Mouse (Mus musculus): ENCODE data around the gene Krtap29-1.
A peak's percentile ranks its signal among the peaks of the same experiment; 100 is the strongest.

Krtap29-1 gene

DNA sequence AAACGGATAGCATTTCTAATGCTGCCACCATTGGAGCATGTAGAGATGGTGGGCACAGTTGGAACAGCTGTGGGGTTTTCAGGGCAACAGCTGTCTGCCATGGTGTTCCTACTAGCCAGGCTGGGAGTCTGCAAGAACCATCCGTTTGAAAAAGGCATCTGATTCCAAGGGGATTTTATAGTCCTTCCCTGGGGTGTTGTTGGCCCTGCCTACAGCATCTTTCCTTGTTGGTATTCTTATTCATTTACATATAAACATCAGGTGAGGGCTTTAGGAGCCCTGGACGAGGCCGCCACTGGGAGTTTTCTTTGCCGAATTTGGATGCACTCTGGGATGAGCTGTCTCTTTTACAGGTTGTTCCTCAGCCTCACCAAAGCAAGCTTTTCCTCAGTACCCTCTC, at the start of gene Krtap29-1:
TSS of gene Krtap29-1 (minus strand) at position 101 of the 400 bp plus-strand sequence.
- DNase-seq (ENCODE audit: low spot score) = no peak

- DNase-seq (ENCODE audit: low spot score) = no peak
These were observed 42.6 kb upstream of the Krtap29-1 start for GRCm38 (mm10) chr11:100021438-100021837.

DNA sequence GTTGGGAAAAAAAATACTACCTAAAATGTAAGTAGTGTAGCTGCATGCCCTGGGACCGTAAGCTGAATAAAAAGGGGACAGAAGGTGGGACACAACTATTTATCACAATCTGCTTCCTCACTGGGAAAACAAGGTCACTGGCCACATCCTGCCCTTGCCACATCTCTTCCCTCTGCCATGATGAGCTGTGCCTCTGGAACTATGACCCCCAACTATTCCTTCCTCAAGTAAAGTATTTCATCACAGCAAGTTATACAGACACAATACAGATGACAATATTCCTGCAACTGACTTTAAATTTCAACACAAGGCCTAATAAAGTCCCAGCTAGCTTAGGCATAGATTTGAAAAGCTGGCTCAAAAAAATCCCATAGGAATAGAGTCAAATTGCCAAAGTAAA, 40.6 kb upstream of the Krtap29-1 start:
- DNase-seq (ENCODE audit: low spot score) = no peak

- no peak for DNase-seq (ENCODE audit: low spot score)
These were observed 37.3 kb upstream of the Krtap29-1 start, which contains the start of gene Krt33a for GRCm38 (mm10) chr11:100016112-100016511. Gene Krt33a, minus strand, starts transcription at chr11:100016212.

DNA sequence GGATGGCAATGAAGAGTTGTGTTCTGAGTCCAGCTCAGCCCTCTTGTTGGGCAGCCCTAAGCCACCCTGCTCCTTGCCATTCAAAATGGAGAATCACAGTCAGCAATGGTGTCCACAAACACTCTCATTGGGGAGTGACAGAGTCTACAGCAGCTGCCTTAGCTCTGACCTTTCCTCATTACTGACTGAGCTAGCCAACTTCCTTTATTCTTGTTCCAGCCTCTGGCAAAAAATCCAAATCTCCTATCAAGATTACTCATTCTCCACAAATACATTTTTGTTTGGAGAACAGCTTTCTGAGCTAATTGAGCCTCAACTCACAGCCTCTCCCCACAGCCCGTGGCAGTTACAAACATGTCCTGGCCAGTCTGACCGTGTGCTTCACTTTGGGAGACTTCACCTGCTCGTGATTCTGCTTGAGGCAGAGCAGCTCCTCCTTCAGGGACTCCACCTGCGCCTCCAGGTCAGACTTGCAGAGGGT, 34.9 kb upstream of the Krtap29-1 start:
- DNase-seq (ENCODE audit: low spot score) = no peak

- DNase-seq (ENCODE audit: low spot score) = no peak
These were observed 31.8 kb upstream of the Krtap29-1 start for GRCm38 (mm10) chr11:100010682-100011081.

GRCm38 (mm10) chr11:100008336-100008735, 29.5 kb upstream of the Krtap29-1 start:
- no peak for DNase-seq (ENCODE audit: low spot score)

DNA sequence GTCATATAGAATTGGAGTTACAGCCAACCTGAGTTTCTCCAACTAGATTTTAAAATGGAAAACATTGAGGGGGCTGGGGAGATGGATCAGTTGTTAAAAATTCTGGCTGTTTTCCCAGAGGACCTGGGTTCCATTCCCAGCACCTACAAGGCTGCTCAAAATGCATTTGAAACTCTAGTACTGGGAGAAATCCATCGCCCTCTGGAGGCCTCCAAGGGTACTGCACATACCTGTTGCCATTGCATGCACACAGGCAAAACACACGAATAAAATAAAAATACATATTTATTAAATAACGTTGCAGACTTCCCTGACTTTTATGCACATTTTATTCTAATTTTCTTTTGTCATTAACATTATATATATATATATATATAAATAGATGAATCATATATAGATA, 27.8 kb upstream of the Krtap29-1 start:
- no peak for DNase-seq (ENCODE audit: low spot score)

DNA sequence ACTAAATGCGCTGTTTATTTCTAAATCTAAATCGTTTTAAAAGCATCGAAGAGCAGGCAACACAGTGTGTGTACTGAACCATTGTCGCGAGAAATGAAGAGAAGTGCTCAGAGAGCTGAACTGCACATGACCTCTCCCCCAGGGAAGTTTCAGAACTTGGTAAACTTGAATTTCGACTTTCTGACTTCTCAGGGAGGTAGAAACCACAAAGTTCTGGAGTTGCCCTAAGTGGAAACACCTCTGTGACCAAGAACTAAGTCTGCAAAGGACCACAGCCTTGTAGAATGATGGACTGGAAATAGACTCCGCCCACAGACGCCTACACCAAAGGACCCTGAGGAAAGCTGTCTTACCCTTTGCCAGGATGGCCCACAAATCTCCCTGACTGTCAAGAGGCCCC, 27.1 kb upstream of the Krtap29-1 start:
- no peak for DNase-seq (ENCODE audit: low spot score)

DNA sequence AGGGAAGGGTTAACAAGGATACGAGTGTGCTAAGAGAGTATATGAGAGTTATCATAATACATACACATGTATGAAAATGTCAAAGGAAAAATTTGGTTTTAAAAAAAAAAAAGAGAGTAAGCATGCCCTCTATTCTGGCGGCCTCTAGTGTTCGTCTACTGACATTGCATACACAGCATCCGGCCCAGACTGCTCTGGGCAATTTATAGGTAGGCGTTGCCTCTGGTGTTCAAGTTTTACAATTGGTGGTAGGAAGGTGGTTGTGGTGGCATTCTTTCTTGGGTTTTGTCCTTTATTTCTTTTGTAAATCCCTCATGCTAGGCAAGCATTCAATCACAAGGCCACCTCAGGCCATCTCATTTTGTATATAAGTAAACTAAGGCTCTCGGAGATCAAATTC, 26.0 kb upstream of the Krtap29-1 start:
- peak; percentile 6 for DNase-seq (ENCODE audit: low spot score)

DNA sequence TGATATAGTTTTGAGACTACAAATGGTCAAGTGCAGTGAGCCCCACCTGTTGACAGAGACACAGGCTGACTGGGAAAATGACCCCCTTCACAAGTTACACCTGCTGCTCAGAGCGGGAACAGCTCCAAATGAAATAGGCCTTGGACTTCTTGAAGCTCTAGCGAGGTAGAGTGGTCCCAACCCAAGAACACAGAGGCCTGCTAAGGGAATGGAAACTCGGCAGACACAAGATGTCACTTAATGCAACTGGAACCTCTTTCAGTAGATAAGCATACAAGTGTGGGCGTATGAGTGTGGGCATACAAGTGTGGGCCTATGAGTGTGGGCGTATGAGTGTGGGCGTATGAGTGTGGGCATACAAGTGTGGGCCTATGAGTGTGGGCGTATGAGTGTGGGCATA, 20.2 kb upstream of the Krtap29-1 start:
- DNase-seq (ENCODE audit: low spot score) = no peak

GRCm38 (mm10) chr11:99994384-99994661, 15.5 kb upstream of the Krtap29-1 start:
- no peak for DNase-seq (ENCODE audit: low spot score)

GRCm38 (mm10) chr11:99993620-99994383, 14.9 kb upstream of the Krtap29-1 start, which contains the start of gene Krtap17-1:
Gene Krtap17-1, minus strand, starts transcription at chr11:99993994.
- DNase-seq (ENCODE audit: low spot score) = no peak

- DNase-seq (ENCODE audit: low spot score) = no peak
These were observed 11.7 kb upstream of the Krtap29-1 start for GRCm38 (mm10) chr11:99990571-99990970.

GRCm38 (mm10) chr11:99989881-99990405, 11.1 kb upstream of the Krtap29-1 start:
- DNase-seq (ENCODE audit: low spot score) = no peak

DNA sequence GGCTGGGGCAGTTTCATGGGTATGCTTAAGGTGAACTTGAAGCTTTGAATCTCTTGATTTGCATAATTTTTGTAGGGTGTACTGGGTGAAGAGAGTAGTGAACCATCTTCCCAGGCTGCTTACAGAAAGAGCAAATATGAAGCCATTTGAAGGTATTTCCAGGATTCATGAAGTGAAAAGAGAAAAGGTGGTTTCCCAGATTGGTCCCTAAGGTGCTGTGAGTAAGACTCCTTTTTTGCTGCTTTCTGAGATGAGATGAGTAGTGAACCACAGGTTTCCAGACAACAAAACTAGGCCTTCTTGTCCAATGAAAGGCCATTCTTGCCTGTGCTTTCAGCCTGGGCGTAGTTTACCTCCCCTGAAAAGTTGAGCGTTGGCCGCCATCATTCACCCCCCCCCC, 9.7 kb upstream of the Krtap29-1 start:
- no peak for DNase-seq (ENCODE audit: low spot score)

DNA sequence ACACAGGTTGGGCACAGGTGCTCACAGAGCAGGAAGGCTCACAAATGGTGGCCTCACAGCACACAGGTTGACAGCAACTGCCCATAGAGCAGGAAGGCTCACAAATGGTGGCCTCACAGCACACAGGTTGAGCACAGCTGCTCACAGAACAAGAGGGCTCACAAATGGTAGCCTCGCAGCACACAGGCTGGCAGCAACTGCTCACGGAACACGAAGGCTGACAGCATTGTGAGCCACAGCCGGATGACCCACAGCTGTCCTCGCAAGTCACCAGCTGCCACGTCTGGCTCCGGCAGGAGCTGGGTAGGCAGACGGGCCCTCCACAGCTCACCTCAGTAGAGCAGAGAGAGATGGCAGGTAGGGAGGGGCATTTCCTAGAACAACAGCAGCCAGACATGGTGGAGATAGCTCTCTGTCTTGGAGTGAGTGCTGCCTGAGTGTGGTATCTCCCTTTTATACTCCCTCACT, 7.4 kb upstream of the Krtap29-1 start, which contains the start of gene Krtap16-1:
TSS of gene Krtap16-1 (minus strand) at position 418 of the 468 bp plus-strand sequence.
- DNase-seq (ENCODE audit: low spot score) = no peak

- DNase-seq (ENCODE audit: low spot score) = no peak
These were observed 6.6 kb upstream of the Krtap29-1 start for GRCm38 (mm10) chr11:99985291-99986092.

DNA sequence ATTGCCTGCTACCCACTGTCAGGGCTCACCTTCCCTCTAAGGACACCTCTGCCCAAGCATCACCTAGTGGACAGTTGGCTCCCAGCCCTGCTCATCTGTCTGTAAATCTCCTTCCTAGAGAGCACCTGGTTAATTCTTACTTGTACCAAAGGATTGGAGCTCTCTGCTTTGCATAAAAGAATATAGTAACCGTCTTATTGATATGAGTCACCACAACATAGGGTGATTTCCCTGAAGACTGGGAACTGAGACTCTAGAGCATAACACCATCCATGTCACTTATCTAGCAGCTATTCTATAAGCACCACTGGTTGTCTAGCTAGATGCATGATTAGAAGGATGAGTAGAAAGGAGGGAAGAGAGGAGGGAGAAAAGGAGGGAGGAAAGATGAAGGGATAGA, 4.6 kb upstream of the Krtap29-1 start:
- DNase-seq (ENCODE audit: low spot score) = no peak

GRCm38 (mm10) chr11:99982731-99983130, 3.9 kb upstream of the Krtap29-1 start:
- DNase-seq (ENCODE audit: low spot score) = no peak

DNA sequence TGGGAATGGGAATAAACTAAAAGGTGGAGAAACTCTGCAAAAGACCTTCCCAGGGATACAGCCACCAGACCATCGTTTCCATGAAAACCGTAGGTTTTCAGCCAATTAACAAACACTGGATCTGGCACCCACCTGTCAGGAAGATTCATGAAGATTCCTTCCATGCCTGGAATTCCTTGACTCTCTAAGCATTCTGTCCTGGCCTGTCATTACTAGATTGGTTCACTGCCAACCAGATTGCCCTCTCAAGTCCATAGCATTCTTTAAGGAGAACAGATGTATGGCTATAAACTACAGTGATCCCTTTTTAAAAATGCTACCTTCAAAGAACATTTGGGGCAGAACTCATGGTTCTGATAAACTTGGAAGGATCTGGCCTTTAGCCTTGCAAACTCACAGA, 12.9 kb downstream of the Krtap29-1 start:
- DNase-seq (ENCODE audit: low spot score) = no peak

- DNase-seq (ENCODE audit: low spot score) = no peak
These were observed 14.6 kb downstream of the Krtap29-1 start for GRCm38 (mm10) chr11:99964213-99964612.

GRCm38 (mm10) chr11:99948175-99948574, 30.7 kb downstream of the Krtap29-1 start, which contains the start of gene Krtap9-5:
Gene Krtap9-5, plus strand, starts transcription at chr11:99948475.
- no peak for DNase-seq (ENCODE audit: low spot score)
